Mouse (Mus musculus) C2C12 (cell line): ENCODE measurements around the gene 0610010F05Rik. TPM values are rescaled to one million over a fixed set of nuclear protein-coding genes. Genes with fewer than 3 reads are reported as not detected.

Source experiments
- H3K27me3 ChIP-seq: one replicate; pipeline ENCODE4 v1.6.1; 2011; ENCODE audit not compliant: control insufficient read depth, insufficient read depth, insufficient read length
- H3K36me3 ChIP-seq: one replicate; pipeline ENCODE4 v1.6.1; 2011; ENCODE audit not compliant: control insufficient read depth, insufficient read depth
- H3K4me3 ChIP-seq: one replicate; pipeline ENCODE4 v1.5.1; 2011; ENCODE audit warnings: mild to moderate bottlenecking, control low read depth; ENCODE audit not compliant: poor library complexity, insufficient read depth, severe bottlenecking
- H3K79me2 ChIP-seq: one replicate; pipeline ENCODE4 v1.6.1; 2011; ENCODE audit not compliant: control insufficient read depth, insufficient read depth
- H3K79me3 ChIP-seq: one replicate; pipeline ENCODE4 v1.6.1; 2011; ENCODE audit warnings: low read depth, control low read depth
- H3ac ChIP-seq: one replicate; pipeline ENCODE3; 2011; ENCODE audit warnings: low read depth; ENCODE audit not compliant: control insufficient read depth, insufficient read length
- CEBPB ChIP-seq: IDR thresholded peaks from one replicate; pipeline ENCODE4 v1.6.1; 2011; ENCODE audit warnings: low read depth, mild to moderate bottlenecking, control low read depth, moderate library complexity
- CTCF ChIP-seq: IDR thresholded peaks from one replicate; pipeline ENCODE4 v1.5.1; 2011; ENCODE audit not compliant: control insufficient read depth, insufficient read depth, insufficient read length
- FOSL1 ChIP-seq: IDR thresholded peaks from one replicate; pipeline ENCODE4 v1.8.0; 2011; ENCODE audit warnings: mild to moderate bottlenecking, low read length; ENCODE audit not compliant: poor library complexity, insufficient read depth, severe bottlenecking
- MAX ChIP-seq: IDR thresholded peaks from one replicate; pipeline ENCODE4 v1.6.1; 2011; ENCODE audit warnings: mild to moderate bottlenecking, control low read depth
- MYOD1 ChIP-seq: IDR thresholded peaks from one replicate; pipeline ENCODE4 v1.6.1; 2011; ENCODE audit warnings: low read depth; ENCODE audit not compliant: control insufficient read depth, insufficient read length
- MYOG ChIP-seq: IDR thresholded peaks from one replicate; pipeline ENCODE4 v1.6.1; 2011; ENCODE audit not compliant: control insufficient read depth, insufficient read length; ENCODE audit errors: extremely low read depth
- USF1 ChIP-seq: IDR thresholded peaks from one replicate; pipeline ENCODE4 v1.6.1; 2011; ENCODE audit warnings: low read depth, mild to moderate bottlenecking, control low read depth, moderate library complexity
- polyA plus RNA-seq: library from polyadenylated mRNA; unstranded; fragments of >200 nt; fragmentation: generic; extraction: Trizol; gene quantifications from one replicate; pipeline ENCODE4 v1.2.1, GENCODE M21; 2012; ENCODE audit warnings: missing spikeins

Gene 0610010F05Rik
- polyA plus RNA-seq, 1 experiment: 3.0 TPM

- peaks cover 73% of the 10 kb centered on the region for H3K79me2 ChIP-seq
Observed at GRCm38 (mm10) chr11:23667128-23667527, 33.7 kb upstream of the 0610010F05Rik start.

GRCm38 (mm10) chr11:23666526-23666925, 33.1 kb upstream of the 0610010F05Rik start:
- H3K79me3 ChIP-seq: peaks cover 44% of the 10 kb centered on the region
- TF ChIP-seq CEBPB (no peak), CTCF (no peak), MYOD1 (no peak), USF1 (no peak), MYOG (no peak), MAX (no peak), FOSL1 (no peak)

More at GRCm38 (mm10) chr11:23667128-23667527, 33.7 kb upstream of the 0610010F05Rik start:
- Histone ChIP-seq H3K79me3 (peaks cover 42% of the 10 kb centered on the region), H3K4me3 (peak overlapping the region; percentile 80), H3ac (no peak overlapping the region), H3K36me3 (peaks cover 25% of the 10 kb centered on the region), H3K27me3 (no peaks in the 10 kb centered on the region)
- TF ChIP-seq MAX (peak; percentile 86), CEBPB (no peak), USF1 (peak; percentile 67)

GRCm38 (mm10) chr11:23665798-23666501, 32.5 kb upstream of the 0610010F05Rik start, which contains the start of gene Pex13:
Gene Pex13 (minus strand): TSS chr11:23665959.
- Histone ChIP-seq H3K27me3 (no peaks in the 10 kb centered on the region), H3K4me3 (peak within 1 kb of the TSS; percentile 80), H3K79me3 (peaks cover 45% of the 10 kb centered on the region), H3ac (peak within 1 kb of the TSS; percentile 87), H3K79me2 (peaks cover 81% of the 10 kb centered on the region), H3K36me3 (peaks cover 23% of the 10 kb centered on the region)
- TF ChIP-seq CEBPB (no peak), FOSL1 (no peak), MAX (peak; percentile 48)

More at GRCm38 (mm10) chr11:23666526-23666925, 33.1 kb upstream of the 0610010F05Rik start:
- Histone ChIP-seq H3K27me3 (no peaks in the 10 kb centered on the region), H3K36me3 (peaks cover 23% of the 10 kb centered on the region), H3ac (peak overlapping the region; percentile 87), H3K79me2 (peaks cover 79% of the 10 kb centered on the region), H3K4me3 (peak overlapping the region; percentile 80)

- Histone ChIP-seq H3K27me3 (no peaks in the 10 kb centered on the region), H3K36me3 (peaks cover 19% of the 10 kb centered on the region), H3K79me2 (peaks cover 83% of the 10 kb centered on the region), H3ac (peak within 1 kb of the TSS; percentile 87), H3K79me3 (peaks cover 45% of the 10 kb centered on the region), H3K4me3 (peak within 1 kb of the TSS; percentile 80)
- no peak for TF ChIP-seq MYOD1
Observed at GRCm38 (mm10) chr11:23665311-23665786, 31.9 kb upstream of the 0610010F05Rik start, which contains the start of gene Pus10. Gene Pus10 (plus strand): TSS chr11:23665674.

GRCm38 (mm10) chr11:23664232-23664631, 30.8 kb upstream of the 0610010F05Rik start:
- Histone ChIP-seq H3ac (no peak overlapping the region), H3K36me3 (peaks cover 12% of the 10 kb centered on the region)

GRCm38 (mm10) chr11:23657791-23658190, 24.4 kb upstream of the 0610010F05Rik start:
- no peak overlapping the region for H3K4me3 ChIP-seq
- no peak for TF ChIP-seq CTCF
- no peak overlapping the region for H3ac ChIP-seq
- H3K27me3 ChIP-seq: no peaks in the 10 kb centered on the region
- H3K36me3 ChIP-seq: peaks cover 5% of the 10 kb centered on the region
- peaks cover 22% of the 10 kb centered on the region for H3K79me3 ChIP-seq
- H3K79me2 ChIP-seq: peaks cover 75% of the 10 kb centered on the region

More at GRCm38 (mm10) chr11:23664232-23664631, 30.8 kb upstream of the 0610010F05Rik start:
- Histone ChIP-seq H3K4me3 (no peak overlapping the region), H3K79me2 (peaks cover 94% of the 10 kb centered on the region), H3K79me3 (peaks cover 50% of the 10 kb centered on the region), H3K27me3 (no peaks in the 10 kb centered on the region)
- TF ChIP-seq MYOD1: no peak
- TF ChIP-seq USF1: no peak
- TF ChIP-seq FOSL1: no peak
- TF ChIP-seq CTCF: no peak
- no peak for TF ChIP-seq MAX
- no peak for TF ChIP-seq MYOG
- TF ChIP-seq CEBPB: no peak
